Mouse (Mus musculus) hindbrain, postnatal 0 days (tissue): ENCODE measurements around the gene Arhgap31. TPM values are rescaled to one million over a fixed set of nuclear protein-coding genes. Genes with fewer than 3 reads are reported as not detected.
A peak's percentile ranks its signal among the peaks of the same experiment; 100 is the strongest.

Experiments
- ATAC-seq: fragments of 200-750 bp; cut with Nextera tagmentation; 2 replicates; pipeline ENCODE4 v1.8.0; 2017; ENCODE audit warnings: mild to moderate bottlenecking, moderate TSS enrichment, moderate library complexity
- DNase-seq: peaks from one replicate; pipeline ENCODE4 v3.0.0-alpha.2; 2015; ENCODE audit warnings: low spot score
- H3K27ac ChIP-seq: fragments of 300-500 bp; sonication (generic); 2 replicates; pipeline ENCODE4 v1.5.1; 2014; ENCODE audit warnings: mild to moderate bottlenecking
- H3K27me3 ChIP-seq: fragments of 300-500 bp; sonication (generic); 2 replicates; pipeline ENCODE4 v1.6.1; 2014; ENCODE audit warnings: low read length, mixed read lengths; ENCODE audit not compliant: insufficient read depth
- H3K36me3 ChIP-seq: fragments of 300-500 bp; sonication (generic); 2 replicates; pipeline ENCODE4 v1.6.1; 2014; ENCODE audit warnings: low read length, mixed read lengths; ENCODE audit not compliant: insufficient read depth
- H3K4me1 ChIP-seq: fragments of 300-500 bp; sonication (generic); 2 replicates; pipeline ENCODE4 v1.6.1; 2014; ENCODE audit warnings: antibody characterized with exemption, low read length, mixed read lengths; ENCODE audit not compliant: insufficient read depth
- H3K4me2 ChIP-seq: fragments of 300-500 bp; sonication (generic); 2 replicates; pipeline ENCODE4 v1.6.1; 2014; ENCODE audit warnings: low read depth, mild to moderate bottlenecking, low read length, moderate library complexity, mixed read lengths
- H3K4me3 ChIP-seq: fragments of 300-500 bp; sonication (generic); 2 replicates; pipeline ENCODE4 v1.5.1; 2014; ENCODE audit warnings: low read length
- H3K9ac ChIP-seq: fragments of 300-500 bp; sonication (generic); replicated peaks from 2 replicates; pipeline ENCODE4 v1.6.1; 2014; ENCODE audit warnings: mild to moderate bottlenecking, low read length, moderate library complexity, mixed read lengths
- H3K9me3 ChIP-seq: fragments of 300-500 bp; sonication (generic); 2 replicates; pipeline ENCODE4 v1.6.1; 2016; ENCODE audit warnings: low read length, mixed read lengths
- CTCF ChIP-seq: IDR thresholded peaks from 2 replicates; pipeline ENCODE4 v1.5.1; 2016; ENCODE audit warnings: antibody characterized with exemption, control low read depth, low read depth
- WGBS: fragments of 180-500 bp; shearing (Covaris S2); extraction: QIAGEN DNeasy Blood & Tissue Kit; methylation state at CpG from one replicate; pipeline ENCODE4 v1.1.7; 2014; 5-methylcytosine and 5-hydroxymethylcytosine counted together
- polyA plus RNA-seq: library from polyadenylated mRNA; unstranded; fragments of >200 nt; fragmentation: Nextera tagmentation; extraction: Ambion mirVana; gene quantifications from 2 replicates; pipeline ENCODE4 v1.2.1, GENCODE M21; 2015
- total RNA-seq: library from RNA; depleted of rRNA; stranded (reverse); fragments of >200 nt; gene quantifications from 2 replicates; pipeline ENCODE4 v1.2.3, GENCODE M21; 2014

Arhgap31 gene
- total and polyA plus RNA-seq, 2 experiments from 2014 or later, result 4.6 to 12.7 TPM

- H3K4me1 ChIP-seq, result no peaks in the 10 kb centered on the region
- 73% methylated on average over 18 of the region's 18 CpGs for whole genome bisulfite sequencing
- no peaks in the 10 kb centered on the region for H3K27me3 ChIP-seq
- no peak for DNase-seq
- H3K4me2 ChIP-seq, result no peak overlapping the region
- no peaks in the 10 kb centered on the region for H3K9me3 ChIP-seq
- TF ChIP-seq CTCF, result no peak
- H3K27ac ChIP-seq, result no peak overlapping the region
- ATAC-seq, result no peak
- H3K4me3 ChIP-seq, result no peak overlapping the region
- no peaks in the 10 kb centered on the region; the same call in 1 of the 2 replicates for H3K36me3 ChIP-seq
- H3K9ac ChIP-seq, result no peak overlapping the region
Measured at GRCm38 (mm10) chr16:38609092-38609491, 104.0 kb downstream of the Arhgap31 start.

GRCm38 (mm10) chr16:38608687-38609086, 104.4 kb downstream of the Arhgap31 start:
- TF ChIP-seq CTCF, result no peak
- WGBS, result 82% methylated on average over 12 of the region's 12 CpGs
- Histone ChIP-seq H3K36me3 (no peaks in the 10 kb centered on the region; the same call in 1 of the 2 replicates), H3K27ac (no peak overlapping the region), H3K9ac (no peak overlapping the region), H3K4me2 (no peak overlapping the region), H3K4me1 (no peaks in the 10 kb centered on the region), H3K27me3 (no peaks in the 10 kb centered on the region), H3K9me3 (no peaks in the 10 kb centered on the region), H3K4me3 (no peak overlapping the region)
- no peak for ATAC-seq
- DNase-seq, result no peak

- no peak for TF ChIP-seq CTCF
- WGBS, result 91% methylated on average over 7 of the region's 7 CpGs
Measured at GRCm38 (mm10) chr16:38606509-38606908, 106.6 kb downstream of the Arhgap31 start.

GRCm38 (mm10) chr16:38602989-38603804, 109.9 kb downstream of the Arhgap31 start:
- DNase-seq, result peak; percentile 65
- 31% methylated on average over 11 of the region's 11 CpGs for WGBS
- H3K4me1 ChIP-seq, result no peaks in the 10 kb centered on the region
- ATAC-seq, result peak; percentile 94
- H3K9me3 ChIP-seq, result no peaks in the 10 kb centered on the region
- no peak overlapping the region for H3K4me2 ChIP-seq
- peak overlapping the region; percentile 45; the same call in 1 of the 2 replicates for H3K27ac ChIP-seq
- no peak overlapping the region for H3K9ac ChIP-seq
- TF ChIP-seq CTCF, result no peak
- H3K36me3 ChIP-seq, result no peaks in the 10 kb centered on the region; the same call in 1 of the 2 replicates
- no peaks in the 10 kb centered on the region for H3K27me3 ChIP-seq
- no peak overlapping the region for H3K4me3 ChIP-seq

More at GRCm38 (mm10) chr16:38606509-38606908, 106.6 kb downstream of the Arhgap31 start:
- Histone ChIP-seq H3K4me1 (no peaks in the 10 kb centered on the region), H3K27me3 (no peaks in the 10 kb centered on the region), H3K4me3 (no peak overlapping the region), H3K9me3 (no peaks in the 10 kb centered on the region), H3K27ac (no peak overlapping the region), H3K9ac (no peak overlapping the region), H3K36me3 (no peaks in the 10 kb centered on the region; the same call in 1 of the 2 replicates), H3K4me2 (no peak overlapping the region)
- DNase-seq (no peak), ATAC-seq (no peak)

- no peaks in the 10 kb centered on the region for H3K4me1 ChIP-seq
- no peak for DNase-seq
- no peak overlapping the region for H3K27ac ChIP-seq
- ATAC-seq, result no peak
- H3K9me3 ChIP-seq, result no peaks in the 10 kb centered on the region
- 79% methylated on average over 11 of the region's 11 CpGs for WGBS
- no peak for TF ChIP-seq CTCF
- no peaks in the 10 kb centered on the region; the same call in 1 of the 2 replicates for H3K36me3 ChIP-seq
- no peaks in the 10 kb centered on the region for H3K27me3 ChIP-seq
- H3K9ac ChIP-seq, result no peak overlapping the region
- no peak overlapping the region for H3K4me3 ChIP-seq
- no peak overlapping the region for H3K4me2 ChIP-seq
Measured at GRCm38 (mm10) chr16:38598986-38599680, 113.9 kb downstream of the Arhgap31 start.

- Histone ChIP-seq H3K36me3 (peaks cover 5% of the 10 kb centered on the region; the same call in 1 of the 2 replicates), H3K4me2 (no peak overlapping the region), H3K9ac (no peak overlapping the region), H3K27me3 (no peaks in the 10 kb centered on the region), H3K27ac (no peak overlapping the region), H3K4me1 (no peaks in the 10 kb centered on the region), H3K4me3 (no peak overlapping the region), H3K9me3 (no peaks in the 10 kb centered on the region)
- ATAC-seq (no peak), DNase-seq (no peak)
- WGBS, result 96% methylated on average over 2 of the region's 2 CpGs
- no peak for TF ChIP-seq CTCF
Measured at GRCm38 (mm10) chr16:38596651-38597050, 116.4 kb downstream of the Arhgap31 start.
